Mouse (Mus musculus): Measurements from ENCODE around the gene Ppp1r12c. TPM values are rescaled to one million over a fixed set of nuclear protein-coding genes. Genes with fewer than 3 reads are reported as not detected.
A peak's percentile ranks its signal among the peaks of the same experiment; 100 is the strongest.

Ppp1r12c gene
- polyA plus RNA-seq, 1 experiment from 2014 or later: 46.2 TPM

- no peaks in the 10 kb centered on the region for H3K9me3 ChIP-seq (ENCODE audit: control insufficient read depth, low read length)
- no peak overlapping the region for H3K4me2 ChIP-seq (ENCODE audit: low read length)
- DNase-seq (no peak), ATAC-seq (ENCODE audit: low FRiP score, low TSS enrichment) (no peak)
- no peak overlapping the region for H3K4me3 ChIP-seq (replicated peaks; ENCODE audit: low read depth, low read length)
- no peak overlapping the region for H3K9ac ChIP-seq (replicated peaks; ENCODE audit: low read length)
- no peak overlapping the region for H3K27ac ChIP-seq (replicated peaks; ENCODE audit: low read depth, low read length)
- peaks cover 66% of the 10 kb centered on the region for H3K36me3 ChIP-seq (ENCODE audit: control insufficient read depth, insufficient read depth, low read length)
- H3K4me1 ChIP-seq (ENCODE audit: control insufficient read depth, insufficient read depth, low read length): 0 out of 2 replicates have a peak, but pooled peaks cover 4% of the 10 kb centered on the region
- WGBS: 93% methylated on average over 10 of the region's 10 CpGs
- H3K27me3 ChIP-seq (ENCODE audit: control insufficient read depth, insufficient read depth, low read length): no peaks in the 10 kb centered on the region
Observed at GRCm38 (mm10) chr7:4440549-4440948, 60.9 kb downstream of the Ppp1r12c start.

GRCm38 (mm10) chr7:4437721-4438120, 63.8 kb downstream of the Ppp1r12c start:
- no peaks in the 10 kb centered on the region for H3K27me3 ChIP-seq (ENCODE audit: control insufficient read depth, insufficient read depth, low read length)
- H3K36me3 ChIP-seq (ENCODE audit: control insufficient read depth, insufficient read depth, low read length): peaks cover 82% of the 10 kb centered on the region
- H3K9me3 ChIP-seq (ENCODE audit: control insufficient read depth, low read length): no peaks in the 10 kb centered on the region
- no peak overlapping the region for H3K4me2 ChIP-seq (ENCODE audit: low read length)
- no peak overlapping the region for H3K27ac ChIP-seq (replicated peaks; ENCODE audit: low read depth, low read length)
- DNase-seq: no peak
- ATAC-seq (ENCODE audit: low FRiP score, low TSS enrichment): no peak
- no peak overlapping the region for H3K9ac ChIP-seq (replicated peaks; ENCODE audit: low read length)
- no peaks in the 10 kb centered on the region for H3K4me1 ChIP-seq (ENCODE audit: control insufficient read depth, insufficient read depth, low read length)
- WGBS: 92% methylated on average over 2 of the region's 2 CpGs
- H3K4me3 ChIP-seq (replicated peaks; ENCODE audit: low read depth, low read length): no peak overlapping the region

GRCm38 (mm10) chr7:4432026-4432425, 69.5 kb downstream of the Ppp1r12c start:
- WGBS: 88% methylated on average over 8 of the region's 8 CpGs
- Histone ChIP-seq H3K27me3 (ENCODE audit: control insufficient read depth, insufficient read depth, low read length) (no peaks in the 10 kb centered on the region), H3K9me3 (ENCODE audit: control insufficient read depth, low read length) (peaks cover 4% of the 10 kb centered on the region; the same call in 1 of the 2 replicates), H3K4me1 (ENCODE audit: control insufficient read depth, insufficient read depth, low read length) (no peaks in the 10 kb centered on the region), H3K27ac (replicated peaks; ENCODE audit: low read depth, low read length) (no peak overlapping the region), H3K9ac (replicated peaks; ENCODE audit: low read length) (no peak overlapping the region), H3K36me3 (ENCODE audit: control insufficient read depth, insufficient read depth, low read length) (peaks cover 84% of the 10 kb centered on the region), H3K4me2 (ENCODE audit: low read length) (no peak overlapping the region), H3K4me3 (replicated peaks; ENCODE audit: low read depth, low read length) (no peak overlapping the region)
- ATAC-seq (ENCODE audit: low FRiP score, low TSS enrichment): no peak
- no peak for DNase-seq

GRCm38 (mm10) chr7:4431548-4431947, 69.9 kb downstream of the Ppp1r12c start:
- no peak overlapping the region for H3K9ac ChIP-seq (replicated peaks; ENCODE audit: low read length)
- ATAC-seq (ENCODE audit: low FRiP score, low TSS enrichment) (no peak), DNase-seq (peak; percentile 82)
- no peak overlapping the region for H3K4me3 ChIP-seq (replicated peaks; ENCODE audit: low read depth, low read length)
- no peaks in the 10 kb centered on the region for H3K27me3 ChIP-seq (ENCODE audit: control insufficient read depth, insufficient read depth, low read length)
- H3K4me1 ChIP-seq (ENCODE audit: control insufficient read depth, insufficient read depth, low read length): no peaks in the 10 kb centered on the region
- H3K9me3 ChIP-seq (ENCODE audit: control insufficient read depth, low read length): peaks cover 4% of the 10 kb centered on the region; the same call in 1 of the 2 replicates
- H3K27ac ChIP-seq (replicated peaks; ENCODE audit: low read depth, low read length): no peak overlapping the region
- WGBS: 83% methylated on average over 6 of the region's 6 CpGs
- no peak overlapping the region for H3K4me2 ChIP-seq (ENCODE audit: low read length)
- peaks cover 80% of the 10 kb centered on the region for H3K36me3 ChIP-seq (ENCODE audit: control insufficient read depth, insufficient read depth, low read length)

Small RNA genes within 50 kb of the gene (microRNA-seq; reads per million reads assigned to microRNA genes)
- not detected for gene Gm24605

Other genes starting within 250 kb of the Ppp1r12c start
- gene Ncr1, start 164.0 kb downstream of the Ppp1r12c start, polyA plus RNA-seq (2014; fragmentation: Nextera tagmentation; extraction: Ambion mirVana): not detected in 2 replicates
- 0.14 TPM in 1 of 2 replicates, not detected in the other for gene Gp6, start 103.9 kb downstream of the Ppp1r12c start, polyA plus RNA-seq (2014; fragmentation: Nextera tagmentation; extraction: Ambion mirVana)
- 35.5 and 43.1 TPM in 2 replicates for gene Rdh13, start 56.0 kb downstream of the Ppp1r12c start, polyA plus RNA-seq (2014; fragmentation: Nextera tagmentation; extraction: Ambion mirVana)
- gene Eps8l1, start 41.0 kb downstream of the Ppp1r12c start, polyA plus RNA-seq (2014; fragmentation: Nextera tagmentation; extraction: Ambion mirVana): 6.9 and 9.1 TPM in 2 replicates
- gene Tnnt1, start 14.7 kb upstream of the Ppp1r12c start, polyA plus RNA-seq (2014; fragmentation: Nextera tagmentation; extraction: Ambion mirVana): 2.6 and 2.7 TPM in 2 replicates
- 1.5 and 2.0 TPM in 2 replicates for gene Tnni3, start 22.5 kb upstream of the Ppp1r12c start, polyA plus RNA-seq (2014; fragmentation: Nextera tagmentation; extraction: Ambion mirVana)
- gene Dnaaf3, start 30.8 kb upstream of the Ppp1r12c start, polyA plus RNA-seq (2014; fragmentation: Nextera tagmentation; extraction: Ambion mirVana): 0.58 and 1.4 TPM in 2 replicates
- gene Syt5, start 45.9 kb upstream of the Ppp1r12c start, polyA plus RNA-seq (2014; fragmentation: Nextera tagmentation; extraction: Ambion mirVana): 106 and 143 TPM in 2 replicates
- 0.09 and 0.13 TPM in 2 replicates for gene Ptprh, start 102.4 kb upstream of the Ppp1r12c start, polyA plus RNA-seq (2014; fragmentation: Nextera tagmentation; extraction: Ambion mirVana)
- gene Tmem86b, start 129.7 kb upstream of the Ppp1r12c start, polyA plus RNA-seq (2014; fragmentation: Nextera tagmentation; extraction: Ambion mirVana): 3.2 and 3.7 TPM in 2 replicates
- 8.7 and 11.2 TPM in 2 replicates for gene Ppp6r1, start 157.3 kb upstream of the Ppp1r12c start, polyA plus RNA-seq (2014; fragmentation: Nextera tagmentation; extraction: Ambion mirVana)
- 136 and 169 TPM in 2 replicates for gene Hspbp1, start 183.4 kb upstream of the Ppp1r12c start, polyA plus RNA-seq (2014; fragmentation: Nextera tagmentation; extraction: Ambion mirVana)
- gene Brsk1, start 188.9 kb upstream of the Ppp1r12c start, polyA plus RNA-seq (2014; fragmentation: Nextera tagmentation; extraction: Ambion mirVana): 10.0 and 10.8 TPM in 2 replicates
- gene Tmem150b, start 223.6 kb upstream of the Ppp1r12c start, polyA plus RNA-seq (2014; fragmentation: Nextera tagmentation; extraction: Ambion mirVana): 0.12 and 0.42 TPM in 2 replicates
- 56.2 and 67.0 TPM in 2 replicates for gene Kmt5c, start 238.4 kb upstream of the Ppp1r12c start, polyA plus RNA-seq (2014; fragmentation: Nextera tagmentation; extraction: Ambion mirVana)